Mouse (Mus musculus) embryonic facial prominence, embryonic 12.5 days (tissue): ENCODE data around the gene Adssl1. TPM values are rescaled to one million over a fixed set of nuclear protein-coding genes. Genes with fewer than 3 reads are reported as not detected.

Source experiments
- ATAC-seq: fragments of 200-750 bp; cut with Nextera tagmentation; 2 replicates; pipeline ENCODE4 v1.8.0; 2017; ENCODE audit not compliant: insufficient number of reproducible peaks, insufficient read depth, low FRiP score, low TSS enrichment
- H3K27ac ChIP-seq: fragments of 300-500 bp; sonication (generic); 2 replicates; pipeline ENCODE4 v1.5.1; 2016; ENCODE audit warnings: mild to moderate bottlenecking
- H3K27me3 ChIP-seq: fragments of 300-500 bp; sonication (generic); 2 replicates; pipeline ENCODE4 v1.6.1; 2016; ENCODE audit warnings: mild to moderate bottlenecking, moderate library complexity
- H3K36me3 ChIP-seq: fragments of 300-500 bp; sonication (generic); 2 replicates; pipeline ENCODE4 v1.6.1; 2016; ENCODE audit warnings: mild to moderate bottlenecking
- H3K4me1 ChIP-seq: fragments of 300-500 bp; sonication (generic); 2 replicates; pipeline ENCODE4 v1.6.1; 2016
- H3K4me2 ChIP-seq: fragments of 300-500 bp; sonication (generic); replicated peaks from 2 replicates; pipeline ENCODE4 v1.6.1; 2016; ENCODE audit warnings: mild to moderate bottlenecking, moderate library complexity
- H3K4me3 ChIP-seq: fragments of 300-500 bp; sonication (generic); 2 replicates; pipeline ENCODE4 v1.5.1; 2016; ENCODE audit warnings: mild to moderate bottlenecking
- H3K9ac ChIP-seq: fragments of 300-500 bp; sonication (generic); 2 replicates; pipeline ENCODE4 v1.6.1; 2016; ENCODE audit warnings: mild to moderate bottlenecking, moderate library complexity
- H3K9me3 ChIP-seq: fragments of 300-500 bp; sonication (generic); 2 replicates; pipeline ENCODE4 v1.6.1; 2016; ENCODE audit warnings: mild to moderate bottlenecking, moderate library complexity
- WGBS: fragments of 180-500 bp; shearing (Covaris S2); methylation state at CpG from one replicate; pipeline ENCODE4 v1.1.7; 2016; 5-methylcytosine and 5-hydroxymethylcytosine counted together
- polyA plus RNA-seq: library from polyadenylated mRNA; unstranded; fragments of >200 nt; fragmentation: Nextera tagmentation; extraction: Ambion mirVana; gene quantifications from 2 replicates; pipeline ENCODE4 v1.2.1, GENCODE M21; 2016

Adssl1 gene
- polyA plus RNA-seq, result 5.0 and 6.6 TPM in 2 replicates

DNA sequence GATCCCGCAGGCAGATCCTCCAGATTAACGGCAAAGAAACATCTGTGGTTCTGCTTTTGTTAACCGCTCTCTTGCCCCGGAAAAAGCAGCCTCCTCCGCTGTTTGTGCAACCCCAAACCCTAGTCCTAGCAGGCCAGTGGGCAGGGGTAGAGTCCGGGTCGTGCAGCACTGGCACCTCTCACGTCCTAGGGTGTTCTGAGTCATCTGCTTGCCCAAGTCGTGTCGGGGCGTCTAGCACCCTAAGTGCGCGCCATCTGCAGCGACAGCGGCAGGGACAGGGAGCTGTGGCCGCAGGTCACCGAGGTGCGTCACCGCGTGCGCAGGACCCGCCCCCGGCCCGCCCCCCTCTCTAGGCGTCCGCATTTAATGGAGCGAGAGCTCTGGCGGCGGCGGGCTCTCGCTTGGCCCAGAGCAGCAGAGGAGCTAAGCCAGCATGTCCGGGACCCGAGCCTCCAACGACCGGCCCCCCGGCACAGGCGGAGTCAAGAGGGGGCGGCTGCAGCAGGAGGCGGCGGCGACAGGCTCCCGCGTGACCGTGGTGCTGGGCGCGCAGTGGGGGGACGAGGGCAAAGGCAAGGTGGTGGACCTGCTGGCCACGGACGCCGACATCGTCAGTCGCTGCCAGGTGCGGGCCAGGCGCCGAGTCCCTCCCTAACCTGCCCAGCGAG lies at the start of gene Adssl1:
Gene Adssl1, plus strand, starts transcription at position 360 of the 668 bp plus-strand sequence.
- under 1% methylated on average over 34 of the region's 56 CpGs for WGBS
- H3K27me3 ChIP-seq, result peaks cover 47% of the 10 kb centered on the region
- H3K4me3 ChIP-seq, result peak within 1 kb of the TSS; percentile 51
- H3K4me2 ChIP-seq, result peak within 1 kb of the TSS; percentile 97
- H3K36me3 ChIP-seq, result no peaks in the 10 kb centered on the region
- no peak within 1 kb of the TSS for H3K27ac ChIP-seq
- H3K9ac ChIP-seq, result peak within 1 kb of the TSS; percentile 72
- H3K9me3 ChIP-seq, result no peaks in the 10 kb centered on the region
- peaks cover 25% of the 10 kb centered on the region for H3K4me1 ChIP-seq
- ATAC-seq, result peak; percentile 45; the same call in 1 of the 2 replicates

DNA sequence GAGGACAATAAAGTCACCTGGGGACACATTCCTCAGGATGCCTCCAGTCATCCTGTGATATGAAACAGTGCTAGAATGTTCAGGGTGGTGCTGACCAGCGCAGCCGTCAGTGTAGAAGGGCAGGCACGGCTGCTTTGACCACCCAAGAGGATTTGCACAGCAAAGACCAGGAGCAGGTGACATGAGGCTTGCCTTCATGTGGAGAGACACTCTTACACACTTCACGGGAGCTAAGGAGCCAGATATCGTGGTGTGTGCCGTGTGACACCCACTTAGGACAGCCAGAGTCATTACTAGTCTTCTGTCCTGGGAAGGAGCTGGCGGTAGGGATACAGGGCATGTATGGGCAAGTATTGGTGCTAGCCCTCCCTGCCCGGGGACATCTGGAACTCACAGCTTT lies 49.7 kb upstream of the Adssl1 start:
- H3K27me3 ChIP-seq, result no peaks in the 10 kb centered on the region
- no peak overlapping the region for H3K9ac ChIP-seq
- no peaks in the 10 kb centered on the region for H3K4me1 ChIP-seq
- no peaks in the 10 kb centered on the region for H3K9me3 ChIP-seq
- no peaks in the 10 kb centered on the region for H3K36me3 ChIP-seq
- no peak overlapping the region for H3K4me3 ChIP-seq
- H3K27ac ChIP-seq, result no peak overlapping the region
- no peak overlapping the region for H3K4me2 ChIP-seq
- ATAC-seq, result no peak
- 82% methylated on average over 8 of the region's 8 CpGs for WGBS

DNA sequence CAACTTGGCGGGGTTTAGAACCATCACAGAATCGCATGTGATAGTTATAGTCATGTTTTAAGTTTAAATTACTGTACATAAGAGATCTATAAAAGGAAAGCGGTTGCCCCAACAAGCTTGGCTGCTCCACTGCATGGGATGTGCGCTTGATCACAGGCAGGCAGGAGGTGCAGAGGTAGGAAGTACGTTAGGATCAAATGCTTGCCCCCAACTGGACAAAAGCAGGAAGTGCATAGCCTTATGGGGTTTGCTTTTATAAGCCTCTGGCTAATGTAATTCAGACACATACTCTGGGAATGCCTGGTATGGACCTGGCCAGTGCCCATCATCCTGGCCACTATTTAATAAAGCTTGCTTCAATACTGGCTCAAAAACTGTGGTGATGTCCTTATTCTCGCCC lies 48.8 kb upstream of the Adssl1 start:
- Histone ChIP-seq H3K4me2 (no peak overlapping the region), H3K9ac (no peak overlapping the region), H3K4me3 (no peak overlapping the region), H3K9me3 (no peaks in the 10 kb centered on the region), H3K27ac (no peak overlapping the region), H3K4me1 (peaks cover 3% of the 10 kb centered on the region), H3K27me3 (no peaks in the 10 kb centered on the region), H3K36me3 (no peaks in the 10 kb centered on the region)
- no peak for ATAC-seq
- 66% methylated on average over 6 of the region's 6 CpGs for WGBS

DNA sequence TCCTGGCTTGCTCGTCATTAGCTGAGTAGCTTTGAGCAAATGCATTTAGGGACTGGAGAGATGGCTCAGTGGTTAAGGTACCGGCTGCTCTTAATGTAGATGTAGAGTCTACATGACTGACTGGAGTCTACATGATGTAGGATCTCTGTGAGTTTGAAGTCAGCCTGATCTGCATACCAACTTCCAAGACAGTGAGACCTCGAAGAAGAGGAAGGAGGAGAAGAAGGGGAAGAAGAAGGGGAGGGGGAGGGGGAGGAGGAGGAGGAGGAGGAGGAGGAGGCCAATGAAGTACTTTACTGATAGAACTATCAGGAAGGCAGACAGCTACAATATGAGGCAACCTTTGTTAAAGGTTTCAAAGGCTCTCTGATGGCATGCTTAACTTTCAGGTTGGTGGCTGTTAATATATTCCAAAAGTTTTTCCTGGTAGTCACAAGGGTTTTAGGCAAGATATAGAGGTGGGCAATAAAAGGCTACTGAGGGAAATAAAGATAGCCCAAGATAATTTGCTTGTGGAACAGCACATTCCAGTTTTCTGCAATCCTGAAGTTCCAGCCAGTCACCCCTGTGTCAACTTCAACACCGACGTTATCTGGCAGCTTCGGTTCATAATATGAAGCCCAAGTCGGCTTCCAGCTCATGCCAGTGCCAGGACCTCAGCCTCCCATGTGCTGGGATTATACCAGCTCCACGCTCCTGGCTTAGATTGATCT lies 44.4 kb upstream of the Adssl1 start:
- no peak for ATAC-seq
- Histone ChIP-seq H3K9ac (no peak overlapping the region), H3K36me3 (no peaks in the 10 kb centered on the region), H3K4me3 (no peak overlapping the region), H3K27me3 (no peaks in the 10 kb centered on the region), H3K27ac (no peak overlapping the region), H3K4me2 (no peak overlapping the region), H3K4me1 (peaks cover 14% of the 10 kb centered on the region), H3K9me3 (no peaks in the 10 kb centered on the region)
- 73% methylated on average over 8 of the region's 8 CpGs for WGBS

DNA sequence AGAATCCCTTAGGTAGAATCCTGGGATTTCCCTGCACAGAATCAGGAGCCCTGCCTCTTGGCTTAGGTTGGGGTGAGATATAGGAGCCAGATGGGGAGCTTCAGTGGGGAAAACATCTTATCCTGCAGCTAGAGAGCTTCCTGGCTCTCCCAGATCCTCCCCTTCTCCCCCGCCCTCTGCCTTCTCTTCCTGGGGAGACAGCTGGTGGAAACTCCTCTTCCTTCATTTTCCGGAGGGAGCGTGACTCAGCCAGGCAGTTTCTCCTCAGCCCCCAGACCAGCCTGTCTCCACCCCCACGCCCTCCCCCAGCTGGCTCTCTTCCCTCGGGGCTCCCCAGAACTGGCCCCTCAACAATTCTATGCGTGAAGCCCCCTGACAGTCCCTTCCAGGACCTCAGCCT lies 43.5 kb upstream of the Adssl1 start:
- Histone ChIP-seq H3K9ac (no peak overlapping the region), H3K9me3 (no peaks in the 10 kb centered on the region), H3K4me3 (no peak overlapping the region), H3K36me3 (no peaks in the 10 kb centered on the region), H3K27ac (peak overlapping the region; percentile 63), H3K4me2 (no peak overlapping the region), H3K4me1 (peaks cover 14% of the 10 kb centered on the region), H3K27me3 (no peaks in the 10 kb centered on the region)
- 6% methylated on average over 6 of the region's 6 CpGs for WGBS
- peak; percentile 32; the same call in 1 of the 2 replicates for ATAC-seq

DNA sequence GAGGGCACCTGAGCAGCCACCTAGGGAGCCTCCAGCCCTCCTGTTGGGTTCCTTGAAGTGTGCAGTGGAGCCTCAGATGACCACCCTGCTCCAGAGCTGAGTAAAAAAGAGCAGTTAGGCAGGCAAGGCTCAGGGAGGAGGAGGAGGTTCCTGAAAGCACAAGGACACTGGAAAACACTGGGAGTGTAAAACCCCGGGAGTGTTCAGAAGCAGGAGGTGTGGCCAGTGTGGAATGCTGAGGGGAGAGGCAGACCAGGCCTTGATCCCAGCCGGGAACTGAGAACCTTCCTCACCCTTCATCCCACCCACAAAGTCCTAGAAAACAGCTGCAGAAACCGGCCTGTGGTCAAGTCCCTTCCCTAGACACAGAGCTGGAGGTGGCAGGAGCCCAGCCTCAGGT lies 43.1 kb upstream of the Adssl1 start:
- ATAC-seq, result no peak
- H3K27ac ChIP-seq, result peak overlapping the region; percentile 63

DNA sequence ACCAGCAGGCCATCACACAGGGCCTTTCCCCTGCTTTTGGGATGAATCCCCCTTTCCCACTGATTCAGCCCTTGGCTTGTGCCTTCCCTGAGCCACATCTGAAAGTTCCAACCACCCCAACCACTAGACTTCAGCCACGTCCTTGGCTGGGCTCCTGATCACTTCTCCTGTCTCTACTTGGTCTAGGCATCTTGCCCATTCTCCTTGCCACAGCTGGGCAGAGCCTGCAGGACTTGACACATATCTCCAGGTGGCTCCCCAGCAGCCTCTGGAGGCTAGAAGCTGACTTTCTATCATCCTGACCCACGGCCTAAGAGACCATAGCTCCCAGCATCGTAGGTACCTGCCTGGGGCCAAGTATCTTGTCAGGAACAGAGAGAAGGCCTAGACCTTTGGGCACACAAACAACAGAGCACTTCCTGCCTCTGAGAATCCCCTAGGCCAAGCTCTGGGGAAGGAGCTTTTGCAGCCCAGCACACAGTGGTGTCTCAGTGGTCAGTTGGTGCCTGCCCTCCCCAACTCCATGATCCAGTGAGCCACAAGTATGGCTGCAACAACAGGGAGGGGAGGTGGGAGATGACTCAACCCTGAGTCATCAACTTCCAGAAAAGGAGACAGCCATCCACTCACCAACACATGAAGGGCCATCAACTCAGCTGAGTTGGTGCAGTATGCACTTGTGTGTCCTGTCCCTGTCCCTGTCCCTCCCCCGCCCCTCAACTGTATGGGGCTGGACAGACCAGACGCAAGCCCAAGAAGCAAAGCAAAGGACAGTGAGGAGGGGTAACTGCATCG lies 41.4 kb upstream of the Adssl1 start:
- H3K27me3 ChIP-seq, result no peaks in the 10 kb centered on the region
- H3K4me2 ChIP-seq, result no peak overlapping the region
- H3K4me1 ChIP-seq, result peaks cover 14% of the 10 kb centered on the region
- H3K9me3 ChIP-seq, result no peaks in the 10 kb centered on the region
- H3K9ac ChIP-seq, result no peak overlapping the region
- no peak overlapping the region for H3K4me3 ChIP-seq
- no peaks in the 10 kb centered on the region for H3K36me3 ChIP-seq
- 70% methylated on average over 6 of the region's 6 CpGs for WGBS
- no peak overlapping the region for H3K27ac ChIP-seq
- ATAC-seq, result no peak

More for the DNA sequence above, 43.1 kb upstream of the Adssl1 start:
- no peak overlapping the region for H3K4me2 ChIP-seq
- no peak overlapping the region for H3K4me3 ChIP-seq
- H3K9me3 ChIP-seq, result no peaks in the 10 kb centered on the region
- H3K9ac ChIP-seq, result no peak overlapping the region
- H3K4me1 ChIP-seq, result peaks cover 14% of the 10 kb centered on the region
- H3K36me3 ChIP-seq, result no peaks in the 10 kb centered on the region
- no peaks in the 10 kb centered on the region for H3K27me3 ChIP-seq
- WGBS, result 6% methylated on average over 3 of the region's 3 CpGs

DNA sequence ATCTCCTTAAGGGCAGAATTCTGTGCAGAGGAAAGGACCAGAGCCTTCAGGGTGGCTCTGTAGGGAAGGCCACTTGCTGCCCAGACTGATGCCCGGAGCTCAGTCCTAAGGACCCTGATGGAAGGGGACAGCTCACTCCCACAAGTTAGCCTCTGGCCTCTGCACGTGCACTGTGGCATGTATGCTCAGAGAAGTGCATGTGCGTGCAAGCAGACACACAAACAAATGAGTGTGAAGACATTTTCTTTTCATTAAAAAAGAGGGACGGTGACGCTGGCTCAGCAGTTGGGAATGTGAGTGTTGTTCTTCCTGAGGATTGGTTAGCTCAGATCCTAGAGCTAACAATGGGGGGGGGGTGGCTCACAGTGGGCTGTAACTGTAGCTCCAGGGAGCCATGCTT lies 40.4 kb upstream of the Adssl1 start:
- H3K4me2 ChIP-seq, result no peak overlapping the region
- peaks cover 14% of the 10 kb centered on the region for H3K4me1 ChIP-seq
- no peak overlapping the region for H3K9ac ChIP-seq
- H3K27ac ChIP-seq, result no peak overlapping the region
- H3K27me3 ChIP-seq, result no peaks in the 10 kb centered on the region
- ATAC-seq, result 0 out of 2 replicates have a peak, but pooled peaks have one; percentile 44
- 47% methylated on average over 5 of the region's 5 CpGs for WGBS
- H3K36me3 ChIP-seq, result no peaks in the 10 kb centered on the region
- H3K9me3 ChIP-seq, result no peaks in the 10 kb centered on the region
- H3K4me3 ChIP-seq, result no peak overlapping the region

DNA sequence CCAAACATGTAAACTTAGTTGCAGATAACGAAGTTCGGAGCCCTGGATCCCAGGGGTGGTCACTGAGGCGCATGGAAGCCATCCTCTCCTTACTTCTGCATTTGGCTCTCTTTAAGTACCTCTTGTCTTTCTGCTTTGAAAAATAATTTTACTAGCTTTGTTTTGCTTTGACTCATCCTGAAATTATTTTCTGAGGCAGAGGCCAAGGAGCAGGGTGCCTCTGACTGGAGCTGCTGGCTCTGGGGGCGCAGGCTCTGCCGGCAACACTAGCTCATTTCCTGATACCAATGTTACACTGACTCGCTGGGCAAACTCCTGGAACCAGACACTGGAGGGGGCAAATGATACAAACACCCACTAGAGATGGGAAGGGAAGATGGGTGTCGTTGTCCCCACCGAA lies 39.9 kb upstream of the Adssl1 start:
- Histone ChIP-seq H3K9me3 (no peaks in the 10 kb centered on the region), H3K4me3 (no peak overlapping the region), H3K4me1 (peaks cover 14% of the 10 kb centered on the region), H3K27me3 (no peaks in the 10 kb centered on the region), H3K4me2 (no peak overlapping the region), H3K36me3 (no peaks in the 10 kb centered on the region), H3K9ac (no peak overlapping the region), H3K27ac (no peak overlapping the region)
- ATAC-seq, result no peak
- WGBS, result 78% methylated on average over 8 of the region's 8 CpGs

DNA sequence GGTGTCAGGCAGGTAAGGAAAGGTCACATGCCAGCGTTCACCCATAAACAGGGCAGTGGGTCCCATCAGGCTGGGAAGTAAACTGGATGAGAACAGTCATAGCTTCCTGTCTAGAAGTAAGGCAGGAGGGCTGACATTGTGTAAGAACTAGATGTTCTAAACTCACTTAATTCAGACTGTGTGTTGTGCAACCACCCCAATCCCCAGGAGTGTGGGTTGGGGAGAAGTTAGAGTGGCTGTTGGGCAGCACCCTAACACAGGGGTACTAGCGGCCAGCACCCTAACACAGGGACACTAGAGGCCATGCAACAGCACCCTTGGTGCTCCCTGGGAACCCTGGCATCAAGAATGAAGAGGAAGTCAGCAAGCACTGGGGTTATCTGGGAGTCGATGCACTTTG lies 38.7 kb upstream of the Adssl1 start:
- Histone ChIP-seq H3K9me3 (no peaks in the 10 kb centered on the region), H3K4me1 (peaks cover 10% of the 10 kb centered on the region), H3K36me3 (no peaks in the 10 kb centered on the region), H3K4me2 (no peak overlapping the region), H3K27ac (no peak overlapping the region), H3K9ac (no peak overlapping the region), H3K4me3 (no peak overlapping the region), H3K27me3 (no peaks in the 10 kb centered on the region)
- no peak for ATAC-seq
- 83% methylated on average over 3 of the region's 3 CpGs for WGBS

DNA sequence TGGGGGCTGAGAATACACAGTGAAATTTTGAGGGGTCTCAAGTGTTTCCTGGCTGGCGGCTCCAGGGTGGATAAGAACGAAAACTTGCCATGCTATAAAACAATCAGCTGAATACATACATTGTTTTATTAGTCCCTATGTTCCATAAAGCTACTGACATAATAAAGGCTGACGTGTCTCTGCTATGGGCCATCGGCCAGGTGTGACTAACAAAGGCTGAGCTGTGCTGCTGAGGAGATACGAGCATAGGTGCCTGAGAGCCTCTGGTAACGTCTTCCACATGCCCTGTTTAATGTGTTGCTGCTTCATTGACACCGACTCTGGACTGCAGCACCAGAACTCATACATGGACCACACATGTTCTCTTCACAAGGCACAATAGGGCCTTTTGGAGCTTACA lies 34.9 kb upstream of the Adssl1 start:
- Histone ChIP-seq H3K9ac (no peak overlapping the region), H3K36me3 (no peaks in the 10 kb centered on the region), H3K4me2 (no peak overlapping the region), H3K4me3 (no peak overlapping the region), H3K9me3 (no peaks in the 10 kb centered on the region), H3K27ac (no peak overlapping the region), H3K4me1 (peaks cover 11% of the 10 kb centered on the region; the same call in 1 of the 2 replicates), H3K27me3 (peaks cover 23% of the 10 kb centered on the region)
- no peak for ATAC-seq
- WGBS, result 71% methylated on average over 7 of the region's 7 CpGs
